Mouse (Mus musculus) left cerebral cortex, postnatal 36 days (tissue): ENCODE measurements around the gene Zfp358. TPM values are rescaled to one million over a fixed set of nuclear protein-coding genes. Genes with fewer than 3 reads are reported as not detected.
A peak's percentile ranks its signal among the peaks of the same experiment; 100 is the strongest.

Source experiments
- DNase-seq, 2 experiments: peaks; one replicate each; pipeline ENCODE4 v3.0.0; 2021 to 2022; ENCODE audit warnings: low spot score in 2 of 2, mixed read lengths in 1 of 2
- intact Hi-C: fragments of 180-260 bp; cut with DNase I; formaldehyde crosslinking; loops from one replicate; pipeline ENCODE4 v1.15.1; 2025
- total RNA-seq, 2 experiments: library from RNA; stranded (reverse); gene quantifications; 2 replicates each; pipeline ENCODE4 v1.2.3; 2021

The Zfp358 gene
- total RNA-seq, 2 experiments from 2014 or later: 28.7 to 30.8 TPM

GRCm38 (mm10) chr8:3496428-3496748 is 3.5 kb downstream of the Zfp358 start:
- DNase-seq: no peak
- intact Hi-C loops: no loop called here

- intact Hi-C loops: no loop called here
- DNase-seq: no peak
Measured at GRCm38 (mm10) chr8:3498583-3498982, 5.6 kb downstream of the Zfp358 start.

- DNase-seq: no peak
- intact Hi-C loops: no loop called here
Measured at GRCm38 (mm10) chr8:3499751-3500150, 6.8 kb downstream of the Zfp358 start.

- intact Hi-C loops: no loop called here
Measured at GRCm38 (mm10) chr8:3500235-3501090, 7.5 kb downstream of the Zfp358 start, which contains the start of gene Mcoln1. Gene Mcoln1, plus strand, starts transcription at chr8:3500457.

GRCm38 (mm10) chr8:3502217-3502616 is 9.3 kb downstream of the Zfp358 start:
- intact Hi-C loops: no loop called here
- DNase-seq: peak; percentile 34 to 38

More at GRCm38 (mm10) chr8:3500235-3501090, 7.5 kb downstream of the Zfp358 start, which contains the start of gene Mcoln1:
- DNase-seq: peak; percentile 98

GRCm38 (mm10) chr8:3507979-3508754 is 15.2 kb downstream of the Zfp358 start:
- no peak for DNase-seq
- intact Hi-C loops: no loop called here

GRCm38 (mm10) chr8:3514681-3515247 is 21.8 kb downstream of the Zfp358 start:
- intact Hi-C loops: loop anchor here (10.0 kb wide), 1 partner anchor 240 kb away; the partner anchor contains the start of gene Insr
- no peak for DNase-seq

- DNase-seq: peak; percentile 89
- intact Hi-C loops: loop anchor here (10.0 kb wide), 1 partner anchor 240 kb away; the partner anchor contains the start of gene Insr
Measured at GRCm38 (mm10) chr8:3515260-3515671, 22.3 kb downstream of the Zfp358 start, which contains the start of gene Pnpla6. Gene Pnpla6, plus strand, starts transcription at chr8:3515384.

- DNase-seq: peak; percentile 59 to 64
- intact Hi-C loops: loop anchor here (10.0 kb wide), 1 partner anchor 241 kb away; the partner anchor contains the start of gene Insr
Measured at GRCm38 (mm10) chr8:3515771-3516417, 23.0 kb downstream of the Zfp358 start.

- peak; percentile 96 to 97 for DNase-seq
- intact Hi-C loops: loop anchor here (10.0 kb wide), 1 partner anchor 242 kb away; the partner anchor contains the start of gene Insr
Measured at GRCm38 (mm10) chr8:3516450-3517116, 23.6 kb downstream of the Zfp358 start.

GRCm38 (mm10) chr8:3517117-3517495 is 24.2 kb downstream of the Zfp358 start:
- intact Hi-C loops: loop anchor here (10.0 kb wide), 1 partner anchor 242 kb away; the partner anchor contains the start of gene Insr
- DNase-seq: peak in 1 of 2 experiments; percentile 22

GRCm38 (mm10) chr8:3522007-3522697 is 29.2 kb downstream of the Zfp358 start:
- intact Hi-C loops: no loop called here

GRCm38 (mm10) chr8:3530816-3531215 is 37.9 kb downstream of the Zfp358 start:
- DNase-seq: no peak
- intact Hi-C loops: no loop called here

More at GRCm38 (mm10) chr8:3522007-3522697, 29.2 kb downstream of the Zfp358 start:
- no peak for DNase-seq

- intact Hi-C loops: no loop called here
- no peak for DNase-seq
Measured at GRCm38 (mm10) chr8:3531936-3532335, 39.0 kb downstream of the Zfp358 start.

- intact Hi-C loops: no loop called here
- no peak for DNase-seq
Measured at GRCm38 (mm10) chr8:3536053-3536841, 43.3 kb downstream of the Zfp358 start.

GRCm38 (mm10) chr8:3536940-3537339 is 44.0 kb downstream of the Zfp358 start:
- DNase-seq: no peak
- intact Hi-C loops: no loop called here

- intact Hi-C loops: no loop called here
- DNase-seq: no peak
Measured at GRCm38 (mm10) chr8:3537666-3538065, 44.7 kb downstream of the Zfp358 start.
